Mouse (Mus musculus): ENCODE results near the gene Stxbp6. TPM values are rescaled to one million over a fixed set of nuclear protein-coding genes. Genes with fewer than 3 reads are reported as not detected.

Gene Stxbp6
- total and polyA plus RNA-seq, 3 experiments, result not detected

GRCm38 (mm10) chr12:45081617-45082016 lies 7.1 kb upstream of the Stxbp6 start:
- no peak for TF ChIP-seq NELFE (IDR thresholded peaks at IDR 0.05; ENCODE audit: low read depth, low read length)
- TF ChIP-seq RAD21 (IDR thresholded peaks at IDR 0.05; ENCODE audit: low read depth, low read length), result no peak
- no peak for TF ChIP-seq CTCF (IDR thresholded peaks at IDR 0.05 in 2 of 3, conservative IDR thresholded peaks at IDR 0.05 in 1 of 3; ENCODE audit: control insufficient read depth in 1 of 3, insufficient read depth in 1 of 3, low read depth in 2 of 3, low read length in 3 of 3, poor library complexity in 1 of 3, severe bottlenecking in 1 of 3)
- TF ChIP-seq POLR2AphosphoS2 (IDR thresholded peaks at IDR 0.05; ENCODE audit: low read length), result no peak
- no peak for TF ChIP-seq NRF1 (IDR thresholded peaks at IDR 0.05; ENCODE audit: insufficient read depth, low read depth, low read length, poor library complexity, severe bottlenecking)
- TF ChIP-seq CHD2 (IDR thresholded peaks at IDR 0.05; ENCODE audit: low read length), result no peak
- TF ChIP-seq TAL1 (IDR thresholded peaks at IDR 0.05; ENCODE audit: low read length), result no peak
- no peak for TF ChIP-seq USF1 (IDR thresholded peaks at IDR 0.05; ENCODE audit: low read depth, low read length)
- TF ChIP-seq MYB (IDR thresholded peaks at IDR 0.05; ENCODE audit: low read depth, low read length), result no peak
- no peak for TF ChIP-seq ZNF384 (IDR thresholded peaks at IDR 0.05; ENCODE audit: low read depth, low read length)
- no peak for TF ChIP-seq SIN3A (IDR thresholded peaks at IDR 0.05; ENCODE audit: low read length)
- no peak for TF ChIP-seq E2F4 (IDR thresholded peaks at IDR 0.05; ENCODE audit: borderline replicate concordance, low read depth, low read length)
- Histone ChIP-seq H3K4me3 (ENCODE audit: control insufficient read depth in 1 of 2, insufficient read depth in 1 of 2, low read depth in 2 of 2, low read length in 2 of 2) (no peak overlapping the region), H3K27me3 (ENCODE audit: control insufficient read depth in 1 of 2, insufficient read depth in 2 of 2, low read length in 2 of 2) (no peaks in the 10 kb centered on the region), H3K36me3 (ENCODE audit: control insufficient read depth in 1 of 2, insufficient read depth in 2 of 2, low read length in 2 of 2) (no peaks in the 10 kb centered on the region), H3K27ac (ENCODE audit: control insufficient read depth, low read depth, low read length) (no peak overlapping the region), H3K9ac (ENCODE audit: control insufficient read depth, low read depth, low read length, poor library complexity, severe bottlenecking) (no peak overlapping the region), H3K79me2 (ENCODE audit: control insufficient read depth, insufficient read depth, low read length, poor library complexity) (no peaks in the 10 kb centered on the region), H3K9me3 (replicated peaks; ENCODE audit: insufficient read depth, low read length) (no peaks in the 10 kb centered on the region), H3K4me1 (ENCODE audit: control insufficient read depth in 1 of 2, insufficient read depth in 2 of 2, low read length in 2 of 2) (no peaks in the 10 kb centered on the region; a peak in 1 of 4 replicates)
- DNase-seq (ENCODE audit: low read depth, low spot score), result no peak

DNA sequence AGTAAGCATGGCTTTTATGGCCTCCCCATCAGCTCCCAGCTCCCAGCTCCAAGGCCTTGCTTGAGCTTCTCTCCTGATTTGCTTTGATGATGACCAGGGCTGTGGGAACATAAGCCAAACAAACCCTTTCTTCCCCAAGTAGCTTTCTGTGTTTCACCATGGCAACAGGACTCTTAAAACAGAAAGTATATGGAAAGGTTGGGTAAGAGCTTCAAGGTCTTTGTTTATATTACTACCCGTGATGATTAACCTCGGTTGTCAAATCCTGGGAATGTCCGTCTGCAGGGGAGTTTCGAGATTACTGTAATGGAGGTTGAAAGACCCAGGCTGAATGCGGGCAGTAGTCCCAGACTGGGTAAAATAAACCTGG lies 6.2 kb upstream of the Stxbp6 start:
- Histone ChIP-seq H3K27ac (ENCODE audit: control insufficient read depth, low read depth, low read length) (no peak overlapping the region), H3K36me3 (ENCODE audit: control insufficient read depth in 1 of 2, insufficient read depth in 2 of 2, low read length in 2 of 2) (no peaks in the 10 kb centered on the region), H3K79me2 (ENCODE audit: control insufficient read depth, insufficient read depth, low read length, poor library complexity) (no peaks in the 10 kb centered on the region), H3K27me3 (ENCODE audit: control insufficient read depth in 1 of 2, insufficient read depth in 2 of 2, low read length in 2 of 2) (no peaks in the 10 kb centered on the region), H3K9me3 (replicated peaks; ENCODE audit: insufficient read depth, low read length) (no peaks in the 10 kb centered on the region), H3K9ac (ENCODE audit: control insufficient read depth, low read depth, low read length, poor library complexity, severe bottlenecking) (no peak overlapping the region), H3K4me1 (ENCODE audit: control insufficient read depth in 1 of 2, insufficient read depth in 2 of 2, low read length in 2 of 2) (no peaks in the 10 kb centered on the region; a peak in 1 of 4 replicates), H3K4me3 (ENCODE audit: control insufficient read depth in 1 of 2, insufficient read depth in 1 of 2, low read depth in 2 of 2, low read length in 2 of 2) (no peak overlapping the region)
- TF ChIP-seq MAX (IDR thresholded peaks at IDR 0.05; ENCODE audit: low read length) (no peak), USF2 (IDR thresholded peaks at IDR 0.05; ENCODE audit: borderline replicate concordance in 1 of 2, insufficient read depth in 1 of 2, low read depth in 1 of 2, low read length in 2 of 2) (no peak), GABPA (IDR thresholded peaks at IDR 0.05; ENCODE audit: low read depth, low read length) (no peak), BHLHE40 (IDR thresholded peaks at IDR 0.05; ENCODE audit: borderline replicate concordance, low read depth, low read length) (no peak)
- DNase-seq (ENCODE audit: low read depth, low spot score), result no peak
